Mouse (Mus musculus) E14TG2a.4 (cell line): Measurements from ENCODE around the gene Cerkl.
A peak's percentile ranks its signal among the peaks of the same experiment; 100 is the strongest.

Experiments
- H3K27me3 ChIP-seq: 2 replicates; pipeline ENCODE4 v1.6.1; 2014; ENCODE audit warnings: low read length, control low read depth; ENCODE audit not compliant: insufficient read depth
- H3K36me3 ChIP-seq: 2 replicates; pipeline ENCODE4 v1.6.1; 2014; ENCODE audit warnings: low read length, control low read depth; ENCODE audit not compliant: insufficient read depth
- H3K4me1 ChIP-seq: replicated peaks from 2 replicates; pipeline ENCODE4 v1.6.1; 2014; ENCODE audit warnings: low read depth, low read length, control low read depth
- H3K4me3 ChIP-seq: replicated peaks from 2 replicates; pipeline ENCODE4 v1.5.1; 2014; ENCODE audit warnings: mild to moderate bottlenecking, low read length
- H3K9me3 ChIP-seq: 2 replicates; pipeline ENCODE4 v1.6.1; 2014; ENCODE audit warnings: low read length, control low read depth
- CTCF ChIP-seq: conservative IDR thresholded peaks from 2 replicates; pipeline ENCODE4 v1.5.1; 2014; ENCODE audit warnings: low read length
- NANOG ChIP-seq: IDR thresholded peaks from 2 replicates; pipeline ENCODE4 v1.6.1; 2014; ENCODE audit warnings: borderline replicate concordance, low read length, mixed read lengths
- POU5F1 ChIP-seq: IDR thresholded peaks from 2 replicates; pipeline ENCODE4 v1.6.1; 2014; ENCODE audit warnings: low read length, borderline replicate concordance

Gene Cerkl

GRCm38 (mm10) chr2:79456575-79457349, at the start of gene Cerkl, which contains the start of gene Neurod1:
Gene Cerkl, minus strand, starts transcription at chr2:79456785.
Gene Neurod1, minus strand, starts transcription at chr2:79456751.
- TF ChIP-seq NANOG (no peak), POU5F1 (no peak), CTCF (no peak)
- Histone ChIP-seq H3K4me1 (peaks cover 65% of the 10 kb centered on the region), H3K4me3 (peak within 1 kb of the TSS; percentile 74), H3K9me3 (no peaks in the 10 kb centered on the region), H3K27me3 (peaks cover 46% of the 10 kb centered on the region), H3K36me3 (peaks cover 10% of the 10 kb centered on the region; the same call in 1 of the 2 replicates)

GRCm38 (mm10) chr2:79498990-79499755, 42.6 kb upstream of the Cerkl start:
- Histone ChIP-seq H3K4me3 (no peak overlapping the region), H3K27me3 (0 out of 2 replicates have a peak, but pooled peaks cover 3% of the 10 kb centered on the region), H3K36me3 (no peaks in the 10 kb centered on the region), H3K9me3 (no peaks in the 10 kb centered on the region), H3K4me1 (0 out of 2 replicates have a peak, but pooled peaks cover 11% of the 10 kb centered on the region)
- TF ChIP-seq POU5F1 = no peak
- TF ChIP-seq CTCF = peak; percentile 59

GRCm38 (mm10) chr2:79485127-79485526, 28.5 kb upstream of the Cerkl start:
- Histone ChIP-seq H3K4me1 (no peaks in the 10 kb centered on the region), H3K9me3 (no peaks in the 10 kb centered on the region), H3K4me3 (no peak overlapping the region), H3K36me3 (no peaks in the 10 kb centered on the region), H3K27me3 (no peaks in the 10 kb centered on the region)
- TF ChIP-seq CTCF (no peak), POU5F1 (no peak), NANOG (no peak)

GRCm38 (mm10) chr2:79482511-79482910, 25.9 kb upstream of the Cerkl start:
- Histone ChIP-seq H3K27me3 (no peaks in the 10 kb centered on the region), H3K9me3 (no peaks in the 10 kb centered on the region), H3K36me3 (no peaks in the 10 kb centered on the region), H3K4me3 (no peak overlapping the region), H3K4me1 (no peaks in the 10 kb centered on the region)
- TF ChIP-seq CTCF (no peak), POU5F1 (no peak), NANOG (no peak)

DNA sequence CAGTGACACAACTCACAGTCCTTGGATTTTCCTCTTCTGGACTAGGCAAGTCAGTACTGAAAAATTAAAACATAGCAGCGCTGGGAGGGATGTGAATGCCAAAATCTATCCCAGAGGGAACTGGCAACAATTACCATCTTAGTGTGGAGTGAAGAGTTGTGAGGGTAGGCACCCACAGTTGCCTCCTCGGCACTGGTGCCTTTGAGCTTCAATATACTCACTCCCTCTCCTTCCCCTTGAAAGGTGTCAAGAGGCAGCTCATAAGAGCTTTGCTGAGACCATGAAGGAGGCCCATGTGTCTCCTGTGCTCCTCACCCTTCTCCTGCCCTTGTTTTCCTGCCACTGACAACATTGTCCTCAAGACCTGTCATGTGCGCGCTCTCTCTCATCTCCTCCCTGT, 5.8 kb upstream of the Cerkl start:
- no peak overlapping the region for H3K4me3 ChIP-seq
- H3K9me3 ChIP-seq = peaks cover 17% of the 10 kb centered on the region
- TF ChIP-seq CTCF (no peak), POU5F1 (no peak), NANOG (no peak)
- H3K4me1 ChIP-seq = peaks cover 52% of the 10 kb centered on the region
- H3K27me3 ChIP-seq = peaks cover 27% of the 10 kb centered on the region
- peaks cover 5% of the 10 kb centered on the region; the same call in 1 of the 2 replicates for H3K36me3 ChIP-seq

DNA sequence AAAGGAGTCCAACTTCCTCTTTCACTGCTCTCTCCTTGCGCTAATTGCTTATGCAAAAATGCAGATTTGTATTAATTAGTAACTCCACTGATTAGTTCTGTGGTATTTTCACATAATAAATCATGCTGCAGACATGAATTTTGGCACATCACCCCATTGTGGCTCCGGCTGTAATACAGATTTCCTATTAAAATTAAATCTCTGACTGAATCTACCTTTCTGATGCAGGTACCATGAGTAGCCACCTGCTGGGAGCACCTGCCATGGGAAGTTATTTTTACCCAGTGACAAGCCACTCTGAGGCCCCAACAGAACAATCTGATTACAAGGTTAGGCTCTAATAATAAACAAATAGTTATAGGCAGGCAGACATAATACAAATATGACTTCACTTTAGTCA, 5.3 kb upstream of the Cerkl start:
- TF ChIP-seq CTCF = no peak
- TF ChIP-seq POU5F1 = no peak
- no peak for TF ChIP-seq NANOG

DNA sequence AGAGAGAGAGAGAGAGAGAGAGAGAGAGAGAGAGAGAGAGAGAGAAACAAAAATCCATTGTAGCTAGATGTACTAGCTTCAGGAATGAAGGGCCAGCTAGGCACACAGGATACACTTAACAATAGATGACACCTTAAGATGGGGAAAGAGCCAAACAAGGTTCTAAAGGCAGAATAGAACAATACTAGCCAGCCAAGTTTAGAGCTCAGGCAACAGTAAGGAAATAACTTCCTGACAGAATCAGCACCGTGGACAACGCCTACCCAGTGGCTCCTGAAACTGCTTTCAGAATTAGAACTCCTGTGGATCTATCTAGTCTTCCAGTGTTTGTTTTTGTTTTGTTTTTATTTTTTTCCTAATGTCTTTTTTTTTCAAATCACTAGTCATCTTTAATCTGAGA, 4.0 kb upstream of the Cerkl start:
- H3K4me1 ChIP-seq = peaks cover 68% of the 10 kb centered on the region
- no peak for TF ChIP-seq CTCF
- no peak for TF ChIP-seq POU5F1
- no peak for TF ChIP-seq NANOG
- no peaks in the 10 kb centered on the region for H3K9me3 ChIP-seq
- H3K27me3 ChIP-seq = peaks cover 33% of the 10 kb centered on the region
- no peaks in the 10 kb centered on the region for H3K36me3 ChIP-seq
- no peak overlapping the region for H3K4me3 ChIP-seq

More for the DNA sequence above, 5.3 kb upstream of the Cerkl start:
- Histone ChIP-seq H3K27me3 (peaks cover 28% of the 10 kb centered on the region), H3K9me3 (peaks cover 12% of the 10 kb centered on the region), H3K36me3 (0 out of 2 replicates have a peak, but pooled peaks cover 1% of the 10 kb centered on the region), H3K4me1 (peaks cover 58% of the 10 kb centered on the region), H3K4me3 (no peak overlapping the region)

DNA sequence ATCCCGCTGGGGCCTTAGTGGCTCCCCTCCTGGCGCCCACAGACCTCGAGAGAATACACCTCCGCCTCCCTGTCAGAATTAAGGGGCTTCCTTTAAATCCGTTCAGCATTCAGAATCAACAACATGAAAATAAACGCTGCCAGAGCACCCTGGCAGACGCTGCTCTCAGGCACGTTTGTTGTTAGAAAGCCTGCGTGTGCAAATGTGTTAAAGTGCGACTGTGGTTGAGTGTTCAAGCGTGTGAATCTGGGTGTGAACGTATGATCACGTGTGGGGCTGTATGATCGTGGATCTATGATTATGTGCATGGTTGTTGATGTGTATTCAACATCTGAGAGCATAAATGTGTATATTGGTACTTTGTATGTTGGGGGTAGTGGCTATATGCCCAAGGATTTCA, 3.5 kb upstream of the Cerkl start:
- TF ChIP-seq NANOG (no peak), POU5F1 (no peak), CTCF (no peak)
- Histone ChIP-seq H3K27me3 (peaks cover 38% of the 10 kb centered on the region), H3K9me3 (no peaks in the 10 kb centered on the region), H3K36me3 (no peaks in the 10 kb centered on the region), H3K4me3 (peak overlapping the region; percentile 78), H3K4me1 (peaks cover 72% of the 10 kb centered on the region)
